Mouse (Mus musculus): Measurements from ENCODE around the gene Cpa5. TPM values are rescaled to one million over a fixed set of nuclear protein-coding genes. Genes with fewer than 3 reads are reported as not detected.

The Cpa5 gene
- polyA plus RNA-seq, 1 experiment = not detected

DNA sequence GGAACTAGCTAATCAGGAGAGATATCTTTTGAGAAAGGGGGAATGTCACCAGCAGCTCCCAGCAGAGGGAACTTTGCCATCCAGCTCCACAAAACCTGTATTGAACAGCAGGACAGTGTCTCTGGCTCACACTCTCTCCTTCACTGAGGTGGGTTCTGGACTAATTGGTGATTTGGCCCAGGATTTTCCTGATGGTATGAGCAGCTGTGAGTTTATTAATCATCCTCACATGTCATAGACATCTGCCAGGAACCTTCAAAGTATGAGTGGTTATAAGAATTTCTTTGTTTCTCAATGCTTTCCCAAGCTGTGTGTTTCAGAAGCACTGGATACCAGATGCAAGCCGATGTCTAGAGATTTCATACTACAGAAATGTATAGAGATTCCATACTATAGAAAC, 35.9 kb upstream of the Cpa5 start:
- H3K4me2 ChIP-seq (ENCODE audit: low read depth) = no peak overlapping the region
- TF ChIP-seq MYOD1 (IDR thresholded peaks at IDR 0.05; ENCODE audit: control insufficient read depth in 1 of 3, insufficient read length in 2 of 3, low read depth in 2 of 3) = peak in 2 of 3 experiments; percentile 70 to 71
- TF ChIP-seq TCF12 (IDR thresholded peaks at IDR 0.05; ENCODE audit: insufficient read depth, poor library complexity, severe bottlenecking) = no peak

GRCm38 (mm10) chr6:30576477-30577203, 34.2 kb upstream of the Cpa5 start:
- Histone ChIP-seq H3K79me2 (ENCODE audit: control insufficient read depth, insufficient read depth) (no peaks in the 10 kb centered on the region), H3K36me3 (ENCODE audit: control insufficient read depth, insufficient read depth) (no peaks in the 10 kb centered on the region), H3K4me2 (ENCODE audit: low read depth) (no peak overlapping the region), H3K27me3 (ENCODE audit: control insufficient read depth, insufficient read depth, insufficient read length) (no peaks in the 10 kb centered on the region), H3K4me3 (no peak overlapping the region), H3ac (ENCODE audit: control insufficient read depth, insufficient read length) (no peak overlapping the region)
- TF ChIP-seq CEBPB (IDR thresholded peaks at IDR 0.05; ENCODE audit: insufficient read depth, poor library complexity, severe bottlenecking) = no peak
- TF ChIP-seq TCF12 (IDR thresholded peaks at IDR 0.05; ENCODE audit: insufficient read depth, poor library complexity, severe bottlenecking) = no peak
- TF ChIP-seq E2F4 (IDR thresholded peaks at IDR 0.05; ENCODE audit: insufficient read depth) = no peak

More for the DNA sequence above, 35.9 kb upstream of the Cpa5 start:
- H3K79me2 ChIP-seq (ENCODE audit: control insufficient read depth, insufficient read depth) = no peaks in the 10 kb centered on the region
- H3K27me3 ChIP-seq (ENCODE audit: control insufficient read depth, insufficient read depth, insufficient read length) = no peaks in the 10 kb centered on the region
- no peaks in the 10 kb centered on the region for H3K36me3 ChIP-seq (ENCODE audit: control insufficient read depth, insufficient read depth)
- no peak overlapping the region for H3ac ChIP-seq (ENCODE audit: control insufficient read depth, insufficient read length)
- no peak overlapping the region for H3K4me3 ChIP-seq

- Histone ChIP-seq H3K36me3 (ENCODE audit: control insufficient read depth, insufficient read depth) (no peaks in the 10 kb centered on the region), H3ac (ENCODE audit: control insufficient read depth, insufficient read length) (no peak overlapping the region), H3K27me3 (ENCODE audit: control insufficient read depth, insufficient read depth, insufficient read length) (no peaks in the 10 kb centered on the region), H3K4me3 (no peak overlapping the region), H3K79me2 (ENCODE audit: control insufficient read depth, insufficient read depth) (no peaks in the 10 kb centered on the region), H3K4me2 (ENCODE audit: low read depth) (no peak overlapping the region)
- no peak for TF ChIP-seq REST (IDR thresholded peaks at IDR 0.05; ENCODE audit: insufficient read depth, insufficient read length)
- peak in 1 of 3 experiments; percentile 23 for TF ChIP-seq MYOD1 (IDR thresholded peaks at IDR 0.05; ENCODE audit: control insufficient read depth in 1 of 3, insufficient read length in 2 of 3, low read depth in 2 of 3)
Observed at GRCm38 (mm10) chr6:30579961-30580840, 30.6 kb upstream of the Cpa5 start.

GRCm38 (mm10) chr6:30580841-30581176, 30.0 kb upstream of the Cpa5 start:
- Histone ChIP-seq H3ac (ENCODE audit: control insufficient read depth, insufficient read length) (no peak overlapping the region), H3K36me3 (ENCODE audit: control insufficient read depth, insufficient read depth) (no peaks in the 10 kb centered on the region), H3K4me2 (ENCODE audit: low read depth) (no peak overlapping the region), H3K27me3 (ENCODE audit: control insufficient read depth, insufficient read depth, insufficient read length) (no peaks in the 10 kb centered on the region), H3K79me2 (ENCODE audit: control insufficient read depth, insufficient read depth) (no peaks in the 10 kb centered on the region), H3K4me3 (no peak overlapping the region)
- TF ChIP-seq CEBPB (IDR thresholded peaks at IDR 0.05; ENCODE audit: insufficient read depth, poor library complexity, severe bottlenecking) = no peak
- TF ChIP-seq SRF (IDR thresholded peaks at IDR 0.05; ENCODE audit: control insufficient read depth, insufficient read length, low read depth) = no peak
- no peak for TF ChIP-seq MYOD1 (IDR thresholded peaks at IDR 0.05; ENCODE audit: control insufficient read depth in 1 of 3, insufficient read length in 2 of 3, low read depth in 2 of 3)

DNA sequence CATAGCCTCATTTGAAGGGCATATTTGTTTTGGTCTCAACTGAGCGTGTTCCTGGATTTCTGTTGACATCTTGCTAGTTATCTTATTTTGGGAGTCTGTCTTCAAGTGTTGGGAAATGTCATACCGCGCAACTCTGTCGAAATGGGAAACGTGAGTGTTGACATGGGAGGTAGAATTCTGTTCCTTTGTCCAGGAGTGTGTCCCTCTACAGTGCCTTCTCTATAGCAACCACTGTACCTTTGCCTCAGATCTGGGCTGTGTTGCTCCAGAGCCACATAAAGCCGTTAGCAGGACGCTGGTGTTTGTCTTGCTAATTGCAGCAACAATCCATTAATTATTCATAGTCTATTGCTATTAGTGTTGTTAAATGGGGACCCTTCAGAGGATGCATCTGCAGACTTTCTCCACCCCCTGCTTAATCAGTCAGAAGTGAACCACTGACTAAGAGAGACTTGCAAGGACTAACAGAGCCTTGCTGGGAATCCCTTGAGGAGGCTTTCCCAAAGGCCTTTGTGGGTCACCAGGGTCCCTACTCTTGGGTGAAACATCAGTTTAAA, 23.8 kb upstream of the Cpa5 start:
- TF ChIP-seq MYOG (IDR thresholded peaks at IDR 0.05; ENCODE audit: control insufficient read depth in 1 of 3, insufficient read depth in 1 of 3, insufficient read length in 2 of 3, low read depth in 2 of 3) (no peak), POLR2AphosphoS2 (IDR thresholded peaks at IDR 0.05; ENCODE audit: insufficient read length, low read depth) (no peak), E2F4 (IDR thresholded peaks at IDR 0.05; ENCODE audit: insufficient read depth) (no peak), CEBPB (IDR thresholded peaks at IDR 0.05; ENCODE audit: insufficient read depth, poor library complexity, severe bottlenecking) (no peak), TCF12 (IDR thresholded peaks at IDR 0.05; ENCODE audit: insufficient read depth, poor library complexity, severe bottlenecking) (no peak), TCF3 (IDR thresholded peaks at IDR 0.05; ENCODE audit: insufficient read length, low read depth) (no peak), REST (IDR thresholded peaks at IDR 0.05; ENCODE audit: insufficient read depth, insufficient read length) (no peak)
- H3K27me3 ChIP-seq (ENCODE audit: control insufficient read depth, insufficient read depth, insufficient read length) = no peaks in the 10 kb centered on the region
- H3K36me3 ChIP-seq (ENCODE audit: control insufficient read depth, insufficient read depth) = no peaks in the 10 kb centered on the region
- H3K79me2 ChIP-seq (ENCODE audit: control insufficient read depth, insufficient read depth) = no peaks in the 10 kb centered on the region
- H3ac ChIP-seq (ENCODE audit: control insufficient read depth, insufficient read length) = no peak overlapping the region
- H3K4me3 ChIP-seq = no peak overlapping the region
- no peak overlapping the region for H3K4me2 ChIP-seq (ENCODE audit: low read depth)

GRCm38 (mm10) chr6:30589819-30590218, 21.0 kb upstream of the Cpa5 start:
- Histone ChIP-seq H3K36me3 (ENCODE audit: control insufficient read depth, insufficient read depth) (no peaks in the 10 kb centered on the region), H3ac (ENCODE audit: control insufficient read depth, insufficient read length) (no peak overlapping the region), H3K4me2 (ENCODE audit: low read depth) (no peak overlapping the region), H3K27me3 (ENCODE audit: control insufficient read depth, insufficient read depth, insufficient read length) (no peaks in the 10 kb centered on the region), H3K79me2 (ENCODE audit: control insufficient read depth, insufficient read depth) (no peaks in the 10 kb centered on the region), H3K4me3 (no peak overlapping the region)
- TF ChIP-seq POLR2A (IDR thresholded peaks at IDR 0.05; ENCODE audit: insufficient read length, low read depth) (no peak), POLR2AphosphoS2 (IDR thresholded peaks at IDR 0.05; ENCODE audit: insufficient read length, low read depth) (no peak), REST (IDR thresholded peaks at IDR 0.05; ENCODE audit: insufficient read depth, insufficient read length) (no peak), USF1 (IDR thresholded peaks at IDR 0.05; ENCODE audit: low read depth) (no peak), E2F4 (IDR thresholded peaks at IDR 0.05; ENCODE audit: insufficient read depth) (no peak), TCF3 (IDR thresholded peaks at IDR 0.05; ENCODE audit: insufficient read length, low read depth) (no peak), MYOG (IDR thresholded peaks at IDR 0.05; ENCODE audit: control insufficient read depth in 1 of 3, insufficient read depth in 1 of 3, insufficient read length in 2 of 3, low read depth in 2 of 3) (no peak), MYOD1 (IDR thresholded peaks at IDR 0.05; ENCODE audit: control insufficient read depth in 1 of 3, insufficient read length in 2 of 3, low read depth in 2 of 3) (no peak), CEBPB (IDR thresholded peaks at IDR 0.05; ENCODE audit: insufficient read depth, poor library complexity, severe bottlenecking) (no peak), MAX (IDR thresholded peaks at IDR 0.05; ENCODE audit: low read depth) (no peak), TCF12 (IDR thresholded peaks at IDR 0.05; ENCODE audit: insufficient read depth, poor library complexity, severe bottlenecking) (no peak), SRF (IDR thresholded peaks at IDR 0.05; ENCODE audit: control insufficient read depth, insufficient read length, low read depth) (no peak)
